Mouse (Mus musculus) adrenal gland, postnatal 36 days (tissue): Measurements from ENCODE around the gene Samd7. TPM values are rescaled to one million over a fixed set of nuclear protein-coding genes. Genes with fewer than 3 reads are reported as not detected.
"Not testable (repeated sequence)": the region's sequence is repeated elsewhere in the genome, so short reads cannot be mapped to it uniquely, and the experiment has no call there.

Experiments used
- DNase-seq, 2 experiments: peaks; one replicate each; pipeline ENCODE4 v3.0.0; 2021; ENCODE audit warnings: mixed read lengths in 1 of 2
- long read RNA-seq, 2 experiments: library from polyadenylated mRNA; stranded (forward); transcript quantifications; one replicate each; pipeline ENCODE4 v2.0.0; 2021; ENCODE audit warnings: borderline sequencing depth in 2 of 2
- total RNA-seq, 2 experiments: library from RNA; stranded (reverse); gene quantifications; 2 replicates each; pipeline ENCODE4 v1.2.3; 2021

Gene Samd7
- total RNA-seq = not detected
- long read RNA-seq, experiment 1 = 0 reads
- long read RNA-seq, experiment 2 = 0 reads

DNA sequence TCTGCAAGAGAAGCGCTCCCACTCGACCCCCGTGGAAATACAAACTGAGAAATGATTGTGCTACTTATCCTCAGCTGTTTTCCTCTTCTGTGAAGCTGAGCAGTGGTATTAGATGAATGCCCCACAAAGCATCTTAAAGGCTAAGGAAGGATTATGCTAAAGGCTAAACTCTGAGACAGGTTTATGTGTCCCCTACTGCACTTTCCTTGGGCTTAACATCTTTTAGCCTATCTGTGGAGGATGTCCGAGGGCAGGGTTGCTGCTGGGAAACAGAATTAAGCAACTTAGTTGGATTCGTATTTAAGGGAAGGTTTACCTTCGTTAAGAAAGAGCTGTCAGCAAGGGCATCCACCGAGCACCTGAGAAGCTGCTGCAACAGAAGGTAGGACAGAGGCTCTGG is at the start of gene Samd7:
TSS of gene Samd7 (plus strand) at position 288 of the 400 bp plus-strand sequence.
- no peak for DNase-seq

DNA sequence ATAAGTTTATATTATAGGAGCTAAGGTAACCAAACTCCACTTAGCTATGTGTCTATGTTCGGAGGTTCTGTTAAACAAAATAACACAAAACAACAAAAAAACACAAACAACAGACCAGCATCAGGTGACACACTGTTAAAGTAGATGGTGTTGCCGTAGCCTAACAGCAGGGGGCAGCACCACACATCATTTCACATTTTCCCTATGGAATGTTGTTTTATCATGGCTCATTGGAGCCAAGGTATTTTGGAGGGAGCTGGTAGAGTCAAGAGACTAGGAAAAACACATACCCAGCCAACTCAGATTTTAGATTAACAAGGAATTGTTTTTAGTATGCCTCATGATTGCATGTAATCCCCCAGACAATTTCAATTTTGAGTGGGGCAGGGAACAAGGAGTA is 49.7 kb upstream of the Samd7 start:
- DNase-seq = peak; percentile 54 to 74

DNA sequence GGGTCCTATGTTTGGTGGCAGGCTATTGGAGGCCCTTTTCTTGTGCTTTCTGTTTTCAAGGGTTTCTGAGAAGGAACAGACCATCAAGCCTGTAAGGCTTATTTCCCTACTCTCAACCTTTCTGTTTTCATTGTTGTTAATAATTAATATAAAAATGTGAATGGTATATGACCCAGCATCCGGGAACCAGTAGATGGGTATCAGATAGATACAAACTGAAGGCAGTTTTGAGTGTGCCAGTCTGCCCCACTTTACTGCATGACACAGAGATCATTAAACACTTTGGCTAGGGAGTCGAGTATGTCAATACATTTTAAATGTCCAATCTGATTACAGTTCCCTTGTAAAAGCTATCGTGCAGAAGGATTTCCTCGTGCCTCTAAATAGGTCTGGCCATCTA is 48.2 kb upstream of the Samd7 start:
- DNase-seq = no peak

DNA sequence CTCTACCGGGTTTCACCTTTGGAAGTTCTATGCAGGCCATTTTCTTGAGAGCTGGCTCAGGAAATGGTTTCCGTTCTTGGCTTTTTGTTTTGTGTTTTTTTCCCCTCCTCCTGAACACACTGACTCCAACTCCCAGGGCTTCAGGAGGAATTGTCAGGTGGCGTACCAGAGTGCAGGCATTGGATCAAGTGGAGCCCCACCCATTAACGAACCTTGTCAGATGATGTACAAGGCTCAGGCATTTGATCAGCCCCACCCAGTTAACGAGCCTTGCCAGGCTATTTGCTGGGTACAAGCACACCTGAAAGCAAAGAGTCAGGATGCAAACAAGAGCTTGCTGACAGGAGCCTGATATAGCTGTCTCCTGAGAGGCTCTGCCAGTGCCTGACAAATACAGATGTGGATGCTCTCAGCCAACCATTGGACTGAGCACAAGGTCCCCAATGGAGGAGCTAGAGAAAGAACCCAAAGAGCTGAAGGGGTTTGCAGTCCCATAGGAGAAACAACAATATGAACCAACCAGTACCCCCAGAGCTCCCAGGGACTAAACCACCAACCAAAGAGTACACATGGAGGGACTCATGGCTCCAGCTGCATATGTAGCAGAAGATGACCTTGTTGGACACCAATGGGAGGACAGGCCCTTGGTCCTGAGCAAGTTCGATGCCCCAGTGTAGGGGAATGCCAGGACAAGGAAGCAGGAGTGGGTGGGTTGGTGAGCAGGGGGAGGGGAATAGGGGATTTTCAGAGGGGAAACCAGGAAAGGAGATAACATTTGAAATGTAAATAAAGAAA is 46.2 kb upstream of the Samd7 start, which contains the start of gene Lrrc31:
TSS of gene Lrrc31 (minus strand) at position 133 of the 795 bp plus-strand sequence.
- DNase-seq = not testable (repeated sequence)

DNA sequence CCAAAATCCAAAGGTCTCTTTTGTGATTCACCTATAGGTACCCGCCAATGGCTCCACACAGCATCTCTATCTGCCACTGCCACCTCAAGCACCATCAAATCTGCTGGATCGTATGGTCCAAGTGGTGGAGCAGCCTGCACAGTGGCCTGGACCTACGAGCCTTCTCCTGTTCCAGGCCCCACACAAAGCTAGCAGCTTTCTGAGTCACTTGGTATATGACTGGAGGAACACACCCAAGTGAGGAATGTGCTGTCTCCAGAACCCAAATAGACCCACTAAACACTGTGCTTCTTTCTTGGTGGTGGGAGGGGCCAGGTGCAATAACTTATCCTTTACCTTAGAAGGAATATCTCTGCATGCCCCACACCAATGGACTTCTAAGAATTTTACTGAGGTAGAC is 40.1 kb upstream of the Samd7 start:
- no peak for DNase-seq

DNA sequence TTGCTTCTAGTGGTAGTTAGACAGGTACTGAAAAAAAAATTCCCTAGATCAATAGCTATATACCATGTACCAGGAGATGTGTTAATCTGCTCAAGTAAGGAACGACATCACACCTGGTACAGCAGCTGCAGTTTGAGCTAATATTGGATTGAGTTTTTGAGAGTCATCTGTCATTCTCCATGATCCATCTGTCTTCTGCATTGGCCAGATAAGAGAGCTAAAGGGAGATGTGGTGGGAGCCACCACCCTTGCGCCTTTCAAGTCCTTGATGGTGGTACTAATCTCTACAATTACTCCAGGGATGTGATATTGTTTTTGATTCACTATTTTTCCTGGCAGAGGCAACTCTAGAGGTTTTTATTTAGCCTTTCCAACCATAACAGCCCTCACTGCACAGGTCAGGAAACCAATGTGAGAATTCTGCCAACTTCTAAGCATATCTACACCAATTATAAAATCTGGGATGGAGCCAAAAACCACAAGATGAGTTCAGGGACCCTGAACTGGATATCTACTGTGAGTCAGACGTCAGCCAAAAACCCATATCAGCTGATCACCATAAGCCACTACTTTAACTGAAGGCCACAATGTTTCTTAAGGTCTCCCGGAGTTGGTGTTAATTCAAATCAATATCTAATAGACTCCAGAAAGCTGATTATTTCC is 39.3 kb upstream of the Samd7 start:
- no peak for DNase-seq

DNA sequence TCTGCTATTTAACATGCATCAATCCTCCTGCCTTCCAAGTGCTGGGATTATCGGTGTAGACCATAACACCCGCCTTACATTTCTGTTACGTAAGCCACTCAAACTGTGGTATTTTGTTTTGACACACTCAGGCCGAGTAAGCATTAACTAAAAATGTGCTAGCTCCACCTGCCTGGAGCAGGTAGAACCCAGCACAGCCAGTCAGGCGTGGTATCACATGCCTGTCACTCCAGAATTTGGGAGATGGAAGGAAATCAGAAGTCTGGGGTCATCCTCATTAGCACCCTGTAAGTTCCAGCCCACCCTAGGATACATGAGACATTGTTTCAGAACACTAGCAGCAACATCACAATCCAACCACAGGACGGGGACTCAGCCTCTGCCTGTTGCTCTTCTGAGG is 35.9 kb upstream of the Samd7 start:
- DNase-seq = no peak

DNA sequence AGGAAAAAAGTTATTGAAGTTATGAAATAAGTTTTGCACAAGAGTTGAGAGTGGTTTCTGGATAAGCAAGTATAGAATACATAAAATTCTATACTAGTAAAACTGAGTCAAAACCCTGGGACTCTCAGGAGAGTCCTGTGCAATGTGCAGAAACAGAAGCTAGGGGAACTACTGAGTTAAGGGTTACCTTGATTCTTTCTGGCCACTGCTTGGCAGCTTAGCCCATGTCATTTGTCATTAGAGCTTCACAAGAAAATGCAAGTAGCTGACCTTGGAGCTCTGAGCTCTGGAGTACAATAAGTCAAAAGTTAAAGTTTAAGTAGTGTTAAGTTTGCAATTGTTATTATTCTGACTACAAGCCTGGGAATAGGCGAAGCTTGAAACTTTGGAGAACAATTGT is 32.8 kb upstream of the Samd7 start:
- DNase-seq = peak in 1 of 2 experiments; percentile 15

DNA sequence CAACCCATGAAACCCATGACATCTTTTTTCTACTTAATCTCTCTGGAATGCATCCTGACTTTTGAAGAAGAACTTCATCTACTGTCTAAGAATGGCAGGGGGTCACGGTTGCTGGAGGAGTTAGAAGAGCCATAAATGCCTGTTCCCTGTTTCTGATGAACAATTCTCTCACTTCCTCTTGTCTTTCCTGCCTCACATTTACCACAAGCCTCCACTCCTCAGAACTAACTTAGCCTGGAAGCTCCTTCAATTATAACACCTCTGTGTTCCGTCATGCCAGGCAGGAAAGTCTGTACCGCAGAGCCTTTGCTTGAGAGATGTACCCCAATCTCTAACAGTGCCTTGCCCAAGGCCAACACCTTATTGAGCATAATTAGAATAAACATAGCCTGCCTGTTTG is 27.4 kb upstream of the Samd7 start:
- DNase-seq = no peak

DNA sequence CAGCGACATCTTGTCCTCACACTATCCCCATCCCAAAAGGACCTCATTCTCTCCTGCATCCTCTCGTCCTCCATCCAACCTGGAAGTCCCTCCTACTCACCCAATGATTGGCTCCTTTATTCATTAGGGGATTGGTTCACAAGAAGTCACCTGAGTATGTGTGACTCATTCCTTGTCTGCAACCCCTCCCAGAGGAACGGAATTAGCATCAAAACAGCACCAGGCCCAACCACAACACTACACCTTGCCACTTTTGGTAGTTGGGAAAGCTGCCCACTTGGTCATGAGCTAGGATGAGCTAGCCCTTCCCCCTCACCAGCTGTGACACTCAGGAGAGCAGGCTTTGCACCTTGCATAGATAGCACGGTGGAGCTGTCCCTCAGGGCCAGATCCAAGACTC is 24.1 kb upstream of the Samd7 start:
- DNase-seq = no peak

DNA sequence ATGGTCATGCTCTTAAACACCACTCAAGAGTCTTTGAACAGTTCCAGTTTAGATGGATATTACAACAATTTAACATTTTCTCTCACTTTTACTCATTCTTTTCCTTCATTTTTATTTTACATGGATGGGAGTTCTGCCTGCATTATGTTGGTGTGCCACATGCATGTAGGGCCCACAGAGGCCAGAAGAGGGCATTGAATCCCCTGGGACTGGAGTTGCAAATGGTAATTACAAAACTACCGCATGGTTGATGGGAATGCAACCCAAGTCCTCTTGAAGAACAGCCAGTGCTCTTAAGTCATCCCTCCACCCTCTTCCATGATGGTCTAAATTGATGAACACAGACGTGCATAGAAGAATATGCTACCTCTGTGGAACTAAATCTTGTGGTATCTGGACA is 23.6 kb upstream of the Samd7 start:
- DNase-seq = no peak

DNA sequence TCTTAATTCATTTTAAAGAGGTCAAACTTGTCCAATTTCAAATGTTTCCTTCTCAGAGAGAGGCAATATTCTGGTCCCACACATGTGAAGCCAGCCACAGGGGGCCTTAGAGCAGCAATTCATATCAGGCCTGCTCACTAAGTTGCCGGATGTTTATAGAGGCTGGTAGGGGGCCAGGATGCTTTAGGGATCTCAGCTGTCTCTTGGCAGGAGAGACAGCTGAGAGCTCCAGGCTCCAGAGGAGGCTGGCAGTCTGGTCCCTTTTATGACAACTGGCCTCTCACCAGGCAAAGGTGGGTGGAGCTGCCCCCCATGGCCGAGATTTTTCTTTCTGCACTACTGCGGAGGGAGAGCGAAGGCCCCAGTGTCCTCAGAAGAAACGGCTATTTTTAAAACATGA is 22.9 kb upstream of the Samd7 start:
- no peak for DNase-seq

DNA sequence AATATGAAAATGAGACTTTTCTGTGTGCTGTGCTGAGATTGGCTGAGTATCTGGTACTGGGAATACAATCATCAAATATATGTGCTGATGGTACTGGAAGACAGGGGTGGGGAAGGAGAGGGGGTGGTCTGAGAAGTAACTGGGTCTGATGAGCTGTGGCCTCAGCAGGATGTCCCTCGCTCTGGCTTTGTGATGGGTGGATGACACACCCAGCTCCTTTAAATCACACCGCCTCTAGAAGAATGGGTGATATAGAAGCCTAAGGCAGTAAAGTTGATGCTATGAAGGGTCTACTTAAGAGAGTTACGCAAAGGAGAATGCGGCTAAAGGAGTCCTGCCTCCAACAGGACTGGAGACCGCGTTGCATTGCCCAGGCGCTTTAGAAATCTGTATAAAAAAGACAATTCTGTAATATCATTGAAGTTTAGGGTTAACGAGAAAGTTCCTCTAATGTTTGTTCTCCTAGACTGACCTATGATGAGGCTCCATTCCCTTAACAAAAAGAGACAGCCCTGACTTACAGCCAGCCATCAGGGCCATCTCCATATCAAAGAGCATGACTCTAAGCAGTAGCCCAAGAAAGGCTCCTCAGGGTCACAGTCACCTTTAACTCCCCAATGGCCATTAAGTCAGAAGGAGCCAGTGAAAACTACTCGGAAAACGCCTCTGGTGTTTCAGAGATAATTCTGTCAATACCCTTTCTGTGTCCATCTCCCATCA is 21.8 kb upstream of the Samd7 start:
- no peak for DNase-seq

DNA sequence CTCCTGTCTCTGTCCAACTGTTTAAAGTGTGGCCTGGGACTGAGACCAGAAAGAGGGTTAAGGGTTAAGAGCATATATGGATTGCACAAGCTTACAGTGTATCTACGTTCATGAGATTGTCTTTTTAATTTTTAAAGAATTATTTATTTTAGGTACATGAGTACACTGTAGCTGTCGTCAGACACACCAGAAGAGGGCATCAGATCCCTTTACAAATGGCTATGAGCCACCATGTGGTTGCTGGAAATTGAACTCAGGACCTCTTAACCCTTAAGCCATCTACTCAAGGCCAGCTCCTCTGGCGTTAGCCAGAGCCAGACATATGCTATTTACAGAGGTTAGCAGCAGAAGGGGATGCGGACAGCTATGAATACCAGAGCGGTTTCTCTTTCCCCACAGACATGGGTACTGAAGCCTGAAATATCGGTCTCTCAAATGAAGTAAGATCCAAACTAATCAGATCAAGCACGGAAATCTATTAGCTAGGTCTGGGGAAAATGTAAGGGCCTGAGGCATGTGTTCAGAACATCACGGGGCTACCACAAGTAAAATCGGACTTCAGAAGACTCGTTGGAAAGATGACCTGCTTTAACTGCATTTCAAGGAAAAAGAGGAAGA is 21.1 kb upstream of the Samd7 start:
- no peak for DNase-seq

DNA sequence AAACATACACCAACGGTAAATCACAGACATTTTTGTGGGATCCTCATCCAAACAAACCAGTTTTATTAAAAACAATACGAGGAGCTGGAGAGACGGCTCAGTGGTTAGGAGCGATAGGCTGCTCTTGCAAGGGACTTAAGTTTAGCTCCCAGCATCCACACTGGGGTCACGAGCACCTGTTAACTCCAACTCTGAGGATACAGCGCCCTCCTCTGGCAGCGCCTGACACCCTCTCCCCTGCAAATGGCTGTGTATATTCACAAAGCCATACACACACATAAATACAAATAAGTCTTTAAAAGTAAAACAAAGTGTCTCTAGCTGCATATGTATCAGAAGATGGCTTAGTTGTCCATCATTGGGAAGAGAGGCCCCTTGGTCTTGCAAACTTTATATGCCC is 20.6 kb upstream of the Samd7 start:
- no peak for DNase-seq

DNA sequence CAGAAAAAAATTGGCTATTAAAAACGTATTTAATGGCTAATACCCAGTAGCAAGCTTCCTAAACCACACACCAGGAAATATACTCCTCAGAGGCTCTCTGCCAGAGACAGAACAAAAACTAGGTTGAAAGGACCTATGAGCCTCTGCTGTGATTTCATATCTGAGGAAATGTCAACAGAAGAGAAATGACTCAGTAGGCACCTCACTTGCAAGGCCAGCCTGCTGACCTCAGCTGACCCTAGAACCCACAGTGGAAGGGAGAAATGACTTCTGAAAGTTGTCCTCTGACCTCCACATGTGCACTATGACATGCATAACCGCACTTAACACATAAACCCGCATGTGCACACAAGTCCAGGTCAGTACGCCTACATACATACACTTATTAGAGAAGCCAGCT is 18.9 kb upstream of the Samd7 start:
- peak; percentile 50 to 64 for DNase-seq

DNA sequence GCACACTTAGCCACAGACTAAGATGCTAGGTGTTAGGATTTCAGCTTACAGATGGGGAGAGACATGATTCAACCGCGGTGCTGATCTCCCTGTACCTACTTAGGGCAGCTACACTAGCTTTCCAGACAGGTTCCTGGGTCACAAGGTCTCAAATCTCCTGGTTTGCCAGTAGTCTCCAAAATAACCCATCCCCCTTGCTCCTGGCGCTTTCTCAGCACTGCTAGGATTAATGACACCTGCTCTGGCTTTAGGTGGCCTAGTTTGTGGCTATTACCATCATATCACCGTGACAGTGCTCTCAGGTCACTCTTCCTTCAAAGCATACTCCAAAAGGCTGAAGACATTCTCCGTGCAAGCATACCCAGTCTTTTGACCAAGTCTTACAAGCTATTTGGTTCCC is 17.0 kb upstream of the Samd7 start:
- no peak for DNase-seq

DNA sequence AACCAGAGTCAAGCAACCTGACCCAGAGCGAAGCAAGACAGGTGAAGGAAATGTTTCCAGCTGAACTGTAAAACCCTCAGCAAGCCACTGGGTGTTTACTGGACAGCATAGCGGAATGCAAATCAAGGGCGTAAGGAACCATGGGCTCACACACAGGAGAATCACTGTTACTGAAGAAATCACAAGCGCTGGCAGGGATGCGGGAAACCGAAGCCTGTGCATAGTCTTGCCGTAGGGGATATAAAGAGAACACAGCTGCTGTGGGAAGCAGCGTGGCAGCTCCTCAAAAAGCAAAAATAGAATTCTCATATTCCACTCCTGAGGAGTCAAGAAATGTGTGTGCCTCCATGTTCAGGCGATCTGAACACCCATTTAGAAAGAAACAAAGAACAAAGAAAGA is 9.3 kb upstream of the Samd7 start:
- no peak for DNase-seq

DNA sequence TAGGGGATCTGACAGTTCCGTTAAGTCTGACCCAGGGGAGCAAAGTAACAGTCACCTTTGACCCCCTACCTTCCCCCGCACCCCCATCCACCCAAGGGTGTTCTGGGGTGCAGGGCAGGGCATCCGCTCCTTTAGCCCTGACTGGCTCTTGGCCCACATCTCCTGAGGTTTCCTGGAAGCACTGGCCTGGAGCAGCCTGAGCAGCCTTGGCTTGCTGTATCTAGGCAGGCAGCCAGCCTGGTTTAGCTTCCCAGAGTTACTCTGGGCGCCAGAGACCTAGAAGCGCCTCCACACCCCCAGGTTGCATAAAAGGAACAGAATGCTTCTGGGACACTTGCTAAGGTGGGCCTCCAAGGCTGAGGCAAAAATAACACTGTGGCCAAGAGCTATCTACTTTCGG is 4.8 kb upstream of the Samd7 start:
- peak; percentile 62 to 64 for DNase-seq

DNA sequence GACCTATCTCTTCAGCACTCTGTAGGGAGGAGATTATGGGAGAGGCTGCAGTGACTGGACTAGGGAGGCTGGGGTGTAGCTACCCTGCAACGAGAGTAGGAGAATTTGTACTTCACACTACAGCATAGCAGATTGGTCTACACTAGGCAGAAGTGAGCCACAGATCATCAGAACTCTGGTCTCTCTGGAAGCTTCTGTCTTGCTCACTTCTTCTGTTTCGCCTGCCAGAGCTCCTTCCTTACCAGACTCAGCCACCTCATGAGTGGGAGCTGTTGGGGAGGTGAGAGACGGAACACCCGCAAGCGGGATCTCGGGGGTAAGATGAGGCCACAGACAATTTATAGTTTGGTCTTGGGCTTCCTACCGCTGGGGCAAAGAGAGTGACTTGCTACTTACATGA is 3.2 kb upstream of the Samd7 start:
- no peak for DNase-seq

DNA sequence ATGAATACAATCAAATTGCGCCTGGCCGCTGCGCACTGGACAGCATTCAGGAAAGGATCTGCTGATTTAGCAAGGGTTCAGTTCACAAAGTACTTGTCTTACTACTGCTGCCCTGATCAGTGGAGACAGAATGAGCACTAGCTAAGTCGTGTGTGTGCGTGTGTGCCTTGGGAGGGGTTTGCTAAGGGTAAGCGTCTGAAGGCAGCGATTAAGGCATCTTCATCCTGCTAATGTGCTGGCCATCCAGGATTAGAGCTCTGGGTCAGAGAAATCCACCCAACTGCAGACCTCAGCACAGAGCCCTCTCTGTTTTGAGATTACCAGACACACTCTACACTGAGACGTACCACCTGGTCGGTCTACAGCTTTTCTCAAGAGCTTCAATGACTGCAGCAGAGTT is 2.2 kb downstream of the Samd7 start:
- no peak for DNase-seq

DNA sequence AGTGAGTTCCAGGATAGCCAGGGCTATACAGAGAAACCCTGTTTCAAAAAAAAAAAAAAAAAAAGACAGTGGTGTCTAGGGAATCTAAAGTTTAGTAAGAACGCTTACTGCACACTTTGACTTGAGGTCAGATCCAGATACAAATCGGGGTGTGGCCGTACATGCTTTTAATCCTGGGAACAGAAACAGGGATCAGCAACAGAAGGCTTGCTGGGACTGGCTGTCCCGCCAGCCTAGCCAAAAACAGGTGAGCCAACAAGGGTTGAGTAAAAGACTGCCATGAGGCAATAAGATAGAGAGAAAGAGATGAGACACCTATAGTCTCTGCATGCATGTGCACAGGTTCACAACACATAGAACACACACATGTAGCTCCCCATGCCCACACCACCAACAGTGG is 8.6 kb downstream of the Samd7 start:
- no peak for DNase-seq

DNA sequence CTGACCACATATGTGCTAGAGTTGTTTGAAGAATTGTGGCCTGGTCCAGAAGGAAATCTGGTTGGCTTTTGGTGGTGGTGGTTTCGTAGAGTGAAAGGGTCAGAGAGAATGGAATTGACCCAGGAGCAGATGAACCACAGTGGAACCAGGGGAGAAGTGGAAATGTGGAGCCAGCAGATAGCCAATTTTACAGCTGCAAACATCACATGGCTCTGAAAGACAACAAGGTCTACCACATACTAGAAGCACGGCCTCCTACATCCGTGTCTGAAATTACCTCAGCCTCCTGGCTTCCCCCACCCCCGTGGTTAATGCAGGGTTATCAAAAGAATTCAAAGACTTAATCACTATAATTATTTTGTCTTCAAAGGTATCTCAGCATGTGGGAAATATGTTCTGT is 18.8 kb downstream of the Samd7 start:
- no peak for DNase-seq
